12 mouse cellular contexts compared by ENCODE assay signal in genomic region chr11:109500206-109500605, GRCm38 (mm10). TPM values are rescaled to one million over a fixed set of nuclear protein-coding genes. Genes with fewer than 3 reads are reported as not detected.
DNase-seq lines count a peak whose midpoint lies in the region; ATAC-seq lines count a peak whose summit lies in the region.
"Had no signal": no experiment of that assay in that cellular context is flagged by ENCODE, and none has a peak within 500 bp of the region (broad histone marks: within the 10 kb centered on the region; RNA-seq: fewer than 3 reads in every experiment).

No protein-coding gene starts in this region.

- H3K4me3 ChIP-seq in heart, embryonic 11.5 days (ENCODE audit: low read depth, low read length), result no peak overlapping the region
- H3K4me3 ChIP-seq: stomach, embryonic 15.5 days had no signal

- H3K36me3 ChIP-seq in heart, embryonic 11.5 days (ENCODE audit: control insufficient read depth, insufficient read depth, low read length), result no peaks in the 10 kb centered on the region
- H3K36me3 ChIP-seq: stomach, embryonic 15.5 days had no signal

- no peak for ATAC-seq in heart, embryonic 11.5 days (replicated peaks; ENCODE audit: insufficient number of reproducible peaks, low FRiP score, low TSS enrichment)
- ATAC-seq: CD4-positive, CD25-positive, alpha-beta regulatory T cell, adult 4 months had no signal

- H3K9ac ChIP-seq in heart, embryonic 11.5 days (ENCODE audit: low read depth, low read length), result no peak overlapping the region
- H3K9ac ChIP-seq: stomach, embryonic 15.5 days had no signal

- 87% methylated on average over 5 of the region's 5 CpGs for WGBS in heart, embryonic 11.5 days (ENCODE audit: insufficient replicate concordance)

- no peaks in the 10 kb centered on the region for H3K9me3 ChIP-seq in heart, embryonic 11.5 days (replicated peaks; ENCODE audit: control insufficient read depth, low read length)
- H3K9me3 ChIP-seq: stomach, embryonic 15.5 days had no signal

- H3K27me3 ChIP-seq in heart, embryonic 11.5 days (ENCODE audit: control insufficient read depth, insufficient read depth, low read length), result peaks cover 3% of the 10 kb centered on the region; the same call in 1 of the 2 replicates
- H3K27me3 ChIP-seq: stomach, embryonic 15.5 days had no signal

- peaks cover 12% of the 10 kb centered on the region for H3K4me1 ChIP-seq in heart, embryonic 11.5 days (ENCODE audit: control insufficient read depth, insufficient read depth, low read length)

- H3K4me2 ChIP-seq in heart, embryonic 11.5 days, result no peak overlapping the region
- H3K4me2 ChIP-seq: stomach, embryonic 15.5 days had no signal

- DNase-seq in heart, adult 18-20 months, result peak; percentile 22 to 53
- DNase-seq in adrenal gland, postnatal 14 days, result peak; percentile 30
- DNase-seq in cerebellum, adult 8-10 months, result peak; percentile 73
- peak; percentile 50 to 75 for DNase-seq in kidney, adult 8-10 months
- DNase-seq in layer of hippocampus, adult 9-11 months, result no peak
- no peak for DNase-seq in ovary, postnatal 10 days (ENCODE audit: low spot score)
- DNase-seq: embryo, embryonic 11 days had no signal

- H3K27ac ChIP-seq in heart, embryonic 11.5 days (ENCODE audit: low read depth, low read length), result no peak overlapping the region
- H3K27ac ChIP-seq: kidney, postnatal 0 days; macrophage; stomach, embryonic 15.5 days had no signal

RNA-seq across cellular contexts. Expression of gene Slc16a6, which starts 26.8 kb away (rescaled TPM):
- 1 to 10 TPM; 7.3 to 9.2 TPM for total RNA-seq in heart, adult 18-20 months (2021)
- 10.2 and 12.7 TPM in 2 replicates for polyA plus RNA-seq in heart, embryonic 11.5 days (2014; fragmentation: Nextera tagmentation; extraction: Ambion mirVana)
- total RNA-seq in adrenal gland, postnatal 14 days (2021), result 2.4 and 4.4 TPM in 2 replicates

RNA-seq across cellular contexts. Expression of gene Arsg, which starts 27.0 kb away (rescaled TPM):
- total RNA-seq in heart, adult 18-20 months (2021), result 1 to 10 TPM; 1.4 to 2.1 TPM
- 4.2 and 5.1 TPM in 2 replicates for polyA plus RNA-seq in heart, embryonic 11.5 days (2014; fragmentation: Nextera tagmentation; extraction: Ambion mirVana)
- total RNA-seq in adrenal gland, postnatal 14 days (2021), result 3.3 and 7.0 TPM in 2 replicates

Comparison
In these comparisons a context has a peak if more than half of its experiments do, and no peak if none do; other contexts are left out.
1. DNase-seq: peak in heart, adult 18-20 months (2 of 2), adrenal gland, postnatal 14 days (single experiment), cerebellum, adult 8-10 months (single experiment) and kidney, adult 8-10 months (2 of 2); none in layer of hippocampus, adult 9-11 months (single experiment) and ovary, postnatal 10 days (single experiment).